Mouse (Mus musculus): ENCODE results near the gene Mfsd12. TPM values are rescaled to one million over a fixed set of nuclear protein-coding genes. Genes with fewer than 3 reads are reported as not detected.

Gene Mfsd12
- total RNA-seq, 2 experiments from 2014 or later: 40.8 to 45.8 TPM

- DNase-seq (ENCODE audit: low spot score in 2 of 2): no peak
Observed at GRCm38 (mm10) chr10:81327959-81328358, 29.3 kb upstream of the Mfsd12 start.

- no peak for DNase-seq (ENCODE audit: low spot score in 2 of 2)
Observed at GRCm38 (mm10) chr10:81328386-81328785, 28.9 kb upstream of the Mfsd12 start, which contains the start of gene Tbxa2r. Gene Tbxa2r (plus strand): TSS chr10:81328731.

- no peak for DNase-seq (ENCODE audit: low spot score in 2 of 2)
Observed at GRCm38 (mm10) chr10:81329194-81329975, 27.9 kb upstream of the Mfsd12 start.

- no peak for DNase-seq (ENCODE audit: low spot score in 2 of 2)
Observed at GRCm38 (mm10) chr10:81330007-81330406, 27.3 kb upstream of the Mfsd12 start.

- DNase-seq (ENCODE audit: low spot score in 2 of 2): no peak
Observed at GRCm38 (mm10) chr10:81332277-81332676, 25.0 kb upstream of the Mfsd12 start.

- no peak for DNase-seq (ENCODE audit: low spot score in 2 of 2)
Observed at GRCm38 (mm10) chr10:81334324-81334723, 23.0 kb upstream of the Mfsd12 start.

GRCm38 (mm10) chr10:81335393-81336340 lies 21.6 kb upstream of the Mfsd12 start:
- DNase-seq (ENCODE audit: low spot score in 2 of 2): no peak

- no peak for DNase-seq (ENCODE audit: low spot score in 2 of 2)
Observed at GRCm38 (mm10) chr10:81336558-81336957, 20.7 kb upstream of the Mfsd12 start.

GRCm38 (mm10) chr10:81340551-81341332 lies 16.5 kb upstream of the Mfsd12 start:
- DNase-seq (ENCODE audit: low spot score in 2 of 2): no peak

- DNase-seq (ENCODE audit: low spot score in 2 of 2): no peak
Observed at GRCm38 (mm10) chr10:81341333-81341949, 15.8 kb upstream of the Mfsd12 start.

GRCm38 (mm10) chr10:81342686-81343505 lies 14.4 kb upstream of the Mfsd12 start, which contains the start of gene Gipc3:
Gene Gipc3 (minus strand): TSS chr10:81343266.
- DNase-seq (ENCODE audit: low spot score in 2 of 2): no peak

GRCm38 (mm10) chr10:81344421-81345161 lies 12.7 kb upstream of the Mfsd12 start:
- no peak for DNase-seq (ENCODE audit: low spot score in 2 of 2)

- no peak for DNase-seq (ENCODE audit: low spot score in 2 of 2)
Observed at GRCm38 (mm10) chr10:81345162-81345534, 12.1 kb upstream of the Mfsd12 start.

- DNase-seq (ENCODE audit: low spot score in 2 of 2): no peak
Observed at GRCm38 (mm10) chr10:81346453-81347067, 10.7 kb upstream of the Mfsd12 start.

- DNase-seq (ENCODE audit: low spot score in 2 of 2): no peak
Observed at GRCm38 (mm10) chr10:81349146-81349545, 8.1 kb upstream of the Mfsd12 start.

- no peak for DNase-seq (ENCODE audit: low spot score in 2 of 2)
Observed at GRCm38 (mm10) chr10:81349961-81350350, 7.3 kb upstream of the Mfsd12 start.

- peak; percentile 99 for DNase-seq (ENCODE audit: low spot score in 2 of 2)
Observed at GRCm38 (mm10) chr10:81350351-81351063, 6.8 kb upstream of the Mfsd12 start, which contains the start of gene Hmg20b. Gene Hmg20b (minus strand): TSS chr10:81350480.
